Mouse (Mus musculus) C2C12 (cell line): ENCODE results near the gene Ern1. TPM values are rescaled to one million over a fixed set of nuclear protein-coding genes. Genes with fewer than 3 reads are reported as not detected.

Experiments used
- H3K27me3 ChIP-seq: one replicate; pipeline ENCODE4 v1.6.1; 2011; ENCODE audit not compliant: control insufficient read depth, insufficient read depth, insufficient read length
- H3K36me3 ChIP-seq: one replicate; pipeline ENCODE4 v1.6.1; 2011; ENCODE audit not compliant: control insufficient read depth, insufficient read depth
- H3K4me3 ChIP-seq: one replicate; pipeline ENCODE4 v1.5.1; 2011; ENCODE audit warnings: mild to moderate bottlenecking, control low read depth; ENCODE audit not compliant: poor library complexity, insufficient read depth, severe bottlenecking
- H3K79me2 ChIP-seq: one replicate; pipeline ENCODE4 v1.6.1; 2011; ENCODE audit not compliant: control insufficient read depth, insufficient read depth
- H3K79me3 ChIP-seq: one replicate; pipeline ENCODE4 v1.6.1; 2011; ENCODE audit warnings: low read depth, control low read depth
- H3ac ChIP-seq: one replicate; pipeline ENCODE3; 2011; ENCODE audit warnings: low read depth; ENCODE audit not compliant: control insufficient read depth, insufficient read length
- CEBPB ChIP-seq: IDR thresholded peaks from one replicate; pipeline ENCODE4 v1.6.1; 2011; ENCODE audit warnings: low read depth, mild to moderate bottlenecking, control low read depth, moderate library complexity
- CTCF ChIP-seq: IDR thresholded peaks from one replicate; pipeline ENCODE4 v1.5.1; 2011; ENCODE audit not compliant: control insufficient read depth, insufficient read depth, insufficient read length
- FOSL1 ChIP-seq: IDR thresholded peaks from one replicate; pipeline ENCODE4 v1.8.0; 2011; ENCODE audit warnings: mild to moderate bottlenecking, low read length; ENCODE audit not compliant: poor library complexity, insufficient read depth, severe bottlenecking
- MAX ChIP-seq: IDR thresholded peaks from one replicate; pipeline ENCODE4 v1.6.1; 2011; ENCODE audit warnings: mild to moderate bottlenecking, control low read depth
- MYOD1 ChIP-seq: IDR thresholded peaks from one replicate; pipeline ENCODE4 v1.6.1; 2011; ENCODE audit warnings: low read depth; ENCODE audit not compliant: control insufficient read depth, insufficient read length
- MYOG ChIP-seq: IDR thresholded peaks from one replicate; pipeline ENCODE4 v1.6.1; 2011; ENCODE audit not compliant: control insufficient read depth, insufficient read length; ENCODE audit errors: extremely low read depth
- USF1 ChIP-seq: IDR thresholded peaks from one replicate; pipeline ENCODE4 v1.6.1; 2011; ENCODE audit warnings: low read depth, mild to moderate bottlenecking, control low read depth, moderate library complexity
- polyA plus RNA-seq: library from polyadenylated mRNA; unstranded; fragments of >200 nt; fragmentation: generic; extraction: Trizol; gene quantifications from one replicate; pipeline ENCODE4 v1.2.1, GENCODE M21; 2012; ENCODE audit warnings: missing spikeins

Gene Ern1
- polyA plus RNA-seq, 1 experiment: 6.0 TPM

DNA sequence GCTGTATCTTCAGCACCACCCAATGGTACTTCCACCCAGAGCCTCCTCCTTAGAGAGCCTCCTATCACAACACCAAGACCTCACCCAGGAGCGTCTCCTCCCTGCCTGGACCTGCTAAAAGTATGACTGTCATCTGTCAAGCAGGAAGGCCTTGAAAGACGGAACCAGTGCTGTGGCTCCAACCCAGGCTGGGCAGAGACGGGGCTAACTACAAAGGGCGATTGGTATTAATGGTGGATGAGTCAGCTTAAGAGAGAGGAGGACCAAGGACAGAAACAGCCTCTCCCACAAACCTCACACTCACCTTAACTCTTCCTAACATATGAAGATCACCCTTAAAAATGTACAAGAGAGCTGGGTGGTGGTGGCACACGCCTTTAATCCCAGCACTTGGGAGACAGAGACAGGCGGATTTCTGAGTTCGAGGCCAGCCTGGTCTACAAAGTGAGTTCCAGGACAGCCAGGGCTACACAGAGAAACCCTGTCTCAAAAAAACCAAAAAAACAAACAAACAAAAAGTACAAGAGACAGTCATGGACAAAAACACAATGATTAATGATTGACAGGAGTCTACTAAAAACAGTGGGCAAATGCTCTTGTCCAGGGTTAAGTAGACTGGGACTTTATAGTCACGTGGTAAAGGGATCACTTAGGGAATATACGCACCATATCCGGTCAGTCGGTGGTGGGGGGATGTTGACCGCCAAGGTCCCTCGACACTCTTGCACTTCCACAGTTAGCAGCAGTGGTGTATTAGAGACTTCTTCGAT lies 23.8 kb upstream of the Ern1 start:
- H3ac ChIP-seq: no peak overlapping the region
- H3K27me3 ChIP-seq: no peaks in the 10 kb centered on the region
- H3K36me3 ChIP-seq: peaks cover 16% of the 10 kb centered on the region
- no peaks in the 10 kb centered on the region for H3K79me3 ChIP-seq
- H3K79me2 ChIP-seq: no peaks in the 10 kb centered on the region
- no peak for TF ChIP-seq MAX
- no peak overlapping the region for H3K4me3 ChIP-seq

DNA sequence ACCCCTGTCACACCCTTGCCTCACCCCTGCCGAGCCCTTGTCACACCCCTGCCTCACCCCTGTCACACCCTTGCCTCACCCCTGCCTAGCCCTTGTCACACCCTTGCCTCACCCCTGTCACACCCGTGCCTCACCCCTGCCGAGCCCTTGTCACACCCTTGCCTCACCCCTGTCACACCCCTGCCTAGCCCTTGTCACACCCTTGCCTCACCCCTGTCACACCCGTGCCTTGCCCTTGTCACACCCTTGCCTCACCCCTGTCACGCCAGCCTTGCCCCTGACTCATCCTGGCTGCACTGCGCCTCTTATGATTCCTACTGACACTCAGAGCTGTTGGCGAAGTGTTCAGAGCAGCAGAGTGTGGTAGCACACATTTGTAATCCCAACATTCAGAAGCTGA lies 20.0 kb upstream of the Ern1 start:
- Histone ChIP-seq H3K27me3 (no peaks in the 10 kb centered on the region), H3K79me2 (no peaks in the 10 kb centered on the region), H3K36me3 (peaks cover 16% of the 10 kb centered on the region), H3K4me3 (no peak overlapping the region), H3K79me3 (no peaks in the 10 kb centered on the region), H3ac (no peak overlapping the region)
- TF ChIP-seq CTCF (no peak), USF1 (no peak), MYOG (no peak), CEBPB (no peak), MYOD1 (no peak), FOSL1 (no peak), MAX (no peak)

DNA sequence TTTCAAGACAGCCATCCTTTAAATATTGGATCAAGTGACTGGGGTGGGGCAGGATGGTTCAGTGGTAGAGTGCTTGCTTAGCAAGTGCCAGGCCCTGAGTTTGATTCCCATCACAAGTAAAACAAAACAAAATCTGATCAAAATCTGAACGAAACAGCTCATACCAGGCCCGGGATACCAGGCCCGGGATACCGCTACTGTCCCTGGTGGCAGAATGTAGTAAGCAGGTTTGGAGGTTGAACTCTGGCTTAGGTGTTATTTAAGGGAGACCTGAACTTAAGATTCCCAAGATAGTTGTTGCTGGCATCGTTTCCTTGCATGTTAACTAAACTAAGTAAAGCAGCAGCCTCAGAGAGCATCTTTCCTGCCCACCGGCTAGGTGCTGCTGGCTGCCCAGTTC lies 18.6 kb upstream of the Ern1 start:
- H3ac ChIP-seq: no peak overlapping the region
- TF ChIP-seq MYOG (no peak), MAX (no peak), USF1 (no peak), MYOD1 (no peak), CEBPB (no peak), FOSL1 (no peak), CTCF (no peak)
- no peaks in the 10 kb centered on the region for H3K79me3 ChIP-seq
- peaks cover 20% of the 10 kb centered on the region for H3K36me3 ChIP-seq
- no peak overlapping the region for H3K4me3 ChIP-seq
- peaks cover 3% of the 10 kb centered on the region for H3K79me2 ChIP-seq
- no peaks in the 10 kb centered on the region for H3K27me3 ChIP-seq

DNA sequence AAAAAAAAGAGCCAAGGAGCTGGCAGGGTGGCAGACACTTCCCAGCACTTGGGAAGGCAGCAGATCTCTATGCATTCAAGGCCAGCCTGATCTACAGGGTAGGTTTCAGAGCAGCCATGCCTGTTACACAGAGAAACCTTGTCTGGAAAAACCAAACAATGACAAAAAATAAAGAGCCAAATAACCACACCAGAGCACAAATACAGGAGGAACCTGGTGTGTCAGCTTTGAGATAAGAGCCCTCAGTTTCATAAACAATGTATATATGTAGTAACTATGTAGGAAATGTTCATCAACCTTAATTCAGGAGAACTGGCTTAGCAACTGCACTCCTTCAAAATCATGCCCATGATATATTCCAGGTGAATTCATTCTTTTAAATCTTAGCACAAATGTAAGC lies 16.5 kb upstream of the Ern1 start:
- no peak overlapping the region for H3K4me3 ChIP-seq
- H3K27me3 ChIP-seq: no peaks in the 10 kb centered on the region
- no peak overlapping the region for H3ac ChIP-seq
- H3K79me2 ChIP-seq: peaks cover 8% of the 10 kb centered on the region
- no peaks in the 10 kb centered on the region for H3K79me3 ChIP-seq
- no peak for TF ChIP-seq USF1
- TF ChIP-seq CTCF: no peak
- no peak for TF ChIP-seq MYOG
- no peak for TF ChIP-seq CEBPB
- TF ChIP-seq MYOD1: no peak
- no peak for TF ChIP-seq FOSL1
- TF ChIP-seq MAX: no peak
- H3K36me3 ChIP-seq: peaks cover 20% of the 10 kb centered on the region

DNA sequence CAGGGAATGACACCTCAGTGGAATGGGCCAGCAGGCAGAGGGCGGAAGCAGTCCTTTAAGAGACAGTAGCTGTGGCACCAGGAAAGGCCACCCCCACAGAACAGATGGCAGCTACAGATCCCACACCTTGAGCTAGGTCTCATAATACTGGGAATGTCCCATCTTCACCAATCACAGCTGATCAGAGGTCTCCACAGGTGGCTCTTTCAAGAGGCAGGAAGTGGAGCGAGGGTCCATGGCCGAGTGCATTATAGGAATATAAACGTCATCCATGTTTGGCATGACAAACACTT lies 15.7 kb upstream of the Ern1 start:
- no peaks in the 10 kb centered on the region for H3K27me3 ChIP-seq
- H3K79me3 ChIP-seq: no peaks in the 10 kb centered on the region
- H3K4me3 ChIP-seq: no peak overlapping the region
- H3K36me3 ChIP-seq: peaks cover 13% of the 10 kb centered on the region
- TF ChIP-seq CEBPB (no peak), USF1 (no peak), FOSL1 (no peak), MAX (no peak), MYOD1 (no peak), CTCF (no peak), MYOG (no peak)
- peaks cover 8% of the 10 kb centered on the region for H3K79me2 ChIP-seq
- no peak overlapping the region for H3ac ChIP-seq

DNA sequence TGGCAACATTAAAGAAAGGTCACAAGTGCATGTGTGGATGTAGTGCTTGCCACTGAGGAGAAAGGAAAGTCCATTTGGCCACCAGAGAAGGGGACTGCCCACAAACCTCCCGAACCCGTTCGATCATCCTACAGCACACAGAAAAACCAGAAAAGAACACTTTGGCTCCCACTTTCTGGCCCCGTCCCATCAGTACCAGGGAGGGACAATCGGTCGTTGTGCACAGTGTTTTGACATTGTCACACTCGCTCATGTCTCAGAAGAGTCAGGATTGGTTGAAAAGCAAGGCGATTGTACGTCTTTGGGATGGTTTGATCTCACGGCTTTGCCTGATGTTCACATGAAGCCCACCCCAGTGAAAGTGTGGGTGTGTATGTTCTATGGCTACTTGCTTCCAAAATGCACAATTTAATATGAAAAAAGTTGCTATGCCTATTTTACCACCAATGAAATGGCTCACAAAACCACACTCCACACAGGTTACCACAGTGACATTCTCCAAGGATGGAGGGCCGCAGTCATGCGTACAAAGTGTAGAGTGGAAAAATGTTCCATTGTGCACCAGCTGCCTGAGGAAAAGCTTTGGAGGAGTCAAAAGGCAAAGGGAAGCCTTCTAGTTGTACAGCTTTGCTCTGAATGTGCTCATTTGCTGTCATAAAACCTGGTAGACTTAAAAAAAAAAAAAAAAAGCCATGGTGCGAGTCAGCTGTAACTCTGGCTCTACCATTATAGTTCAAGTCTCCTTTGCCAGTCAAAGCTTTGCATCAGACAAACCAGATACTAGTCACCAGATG lies 15.2 kb upstream of the Ern1 start:
- no peak overlapping the region for H3ac ChIP-seq
- no peaks in the 10 kb centered on the region for H3K27me3 ChIP-seq
- TF ChIP-seq USF1 (no peak), CEBPB (no peak), MYOD1 (no peak), FOSL1 (no peak), MAX (no peak), CTCF (no peak), MYOG (no peak)
- H3K79me2 ChIP-seq: peaks cover 8% of the 10 kb centered on the region
- no peaks in the 10 kb centered on the region for H3K79me3 ChIP-seq
- H3K36me3 ChIP-seq: peaks cover 8% of the 10 kb centered on the region
- H3K4me3 ChIP-seq: no peak overlapping the region
